Mouse (Mus musculus) heart, embryonic 12.5 days (tissue): ENCODE results near the gene Aass. TPM values are rescaled to one million over a fixed set of nuclear protein-coding genes. Genes with fewer than 3 reads are reported as not detected.

Experiments
- ATAC-seq: fragments of 200-750 bp; cut with Nextera tagmentation; 2 replicates; pipeline ENCODE4 v1.8.0; 2017; ENCODE audit warnings: moderate TSS enrichment, moderate library complexity; ENCODE audit not compliant: insufficient number of reproducible peaks, low FRiP score
- H3K27ac ChIP-seq: fragments of 300-500 bp; sonication (generic); 2 replicates; pipeline ENCODE4 v1.5.1; 2016; ENCODE audit warnings: mild to moderate bottlenecking, moderate library complexity; ENCODE audit not compliant: poor library complexity, severe bottlenecking
- H3K27me3 ChIP-seq: fragments of 300-500 bp; sonication (generic); replicated peaks from 2 replicates; pipeline ENCODE4 v1.6.1; 2016; ENCODE audit warnings: mild to moderate bottlenecking, moderate library complexity
- H3K36me3 ChIP-seq: fragments of 300-500 bp; sonication (generic); 2 replicates; pipeline ENCODE4 v1.6.1; 2016; ENCODE audit warnings: mild to moderate bottlenecking, moderate library complexity
- H3K4me1 ChIP-seq: fragments of 300-500 bp; sonication (generic); replicated peaks from 2 replicates; pipeline ENCODE4 v1.6.1; 2016; ENCODE audit warnings: mild to moderate bottlenecking
- H3K4me2 ChIP-seq: fragments of 300-500 bp; sonication (generic); 2 replicates; pipeline ENCODE4 v1.6.1; 2016; ENCODE audit warnings: mild to moderate bottlenecking, moderate library complexity
- H3K4me3 ChIP-seq: fragments of 300-500 bp; sonication (generic); 2 replicates; pipeline ENCODE4 v1.5.1; 2016; ENCODE audit warnings: mild to moderate bottlenecking
- H3K9ac ChIP-seq: fragments of 300-500 bp; sonication (generic); 2 replicates; pipeline ENCODE4 v1.6.1; 2016; ENCODE audit warnings: mild to moderate bottlenecking, moderate library complexity
- H3K9me3 ChIP-seq: fragments of 300-500 bp; sonication (generic); replicated peaks from 2 replicates; pipeline ENCODE4 v1.6.1; 2016; ENCODE audit warnings: mild to moderate bottlenecking, moderate library complexity
- WGBS: fragments of 180-500 bp; shearing (Covaris S2); methylation state at CpG from one replicate; pipeline ENCODE4 v1.1.7; 2016; 5-methylcytosine and 5-hydroxymethylcytosine counted together
- polyA plus RNA-seq: library from polyadenylated mRNA; unstranded; fragments of >200 nt; fragmentation: Nextera tagmentation; extraction: Ambion mirVana; gene quantifications from 2 replicates; pipeline ENCODE4 v1.2.1, GENCODE M21; 2016

Gene Aass
- polyA plus RNA-seq, 1 experiment from 2014 or later, result 0.82 TPM

- no peak overlapping the region for H3K9ac ChIP-seq
- no peaks in the 10 kb centered on the region; the same call in 1 of the 2 replicates for H3K9me3 ChIP-seq
- no peak overlapping the region for H3K27ac ChIP-seq
- no peak overlapping the region for H3K4me2 ChIP-seq
- H3K36me3 ChIP-seq, result no peaks in the 10 kb centered on the region
- no peak for ATAC-seq
- no peaks in the 10 kb centered on the region for H3K4me1 ChIP-seq
- no peak overlapping the region for H3K4me3 ChIP-seq
- no peaks in the 10 kb centered on the region for H3K27me3 ChIP-seq
- 82% methylated on average over 4 of the region's 4 CpGs for WGBS
Observed at GRCm38 (mm10) chr6:23048836-23049235, 84.0 kb downstream of the Aass start.

DNA sequence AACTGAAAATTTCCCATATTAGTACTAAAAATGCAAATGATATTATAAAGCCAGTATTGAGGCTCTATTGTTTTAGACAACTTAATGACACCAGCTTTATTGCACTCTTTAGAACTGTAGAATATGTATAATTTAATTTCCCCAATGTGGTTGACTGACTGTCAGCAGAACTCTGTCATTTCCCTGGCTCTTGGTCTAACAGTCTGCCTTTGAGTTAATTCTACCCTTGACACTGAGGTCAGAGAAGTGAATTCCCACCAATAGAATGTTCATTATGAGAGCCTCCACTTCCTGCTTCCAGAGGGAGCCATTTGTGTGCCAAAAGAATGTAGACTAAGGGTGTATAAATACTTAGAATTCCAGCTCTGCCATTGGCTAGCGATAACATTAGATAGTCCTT, 104.5 kb downstream of the Aass start:
- no peaks in the 10 kb centered on the region for H3K9me3 ChIP-seq
- H3K4me3 ChIP-seq, result no peak overlapping the region
- no peaks in the 10 kb centered on the region for H3K27me3 ChIP-seq
- H3K4me1 ChIP-seq, result no peaks in the 10 kb centered on the region
- H3K36me3 ChIP-seq, result no peaks in the 10 kb centered on the region
- 61% methylated on average over 1 of the region's 1 CpGs for WGBS
- H3K4me2 ChIP-seq, result no peak overlapping the region
- no peak overlapping the region for H3K9ac ChIP-seq
- no peak overlapping the region for H3K27ac ChIP-seq
- no peak for ATAC-seq

Other genes starting within 250 kb of the Aass start
- not detected in 2 replicates for gene Fezf1, start 115.4 kb upstream of the Aass start, polyA plus RNA-seq